Mouse (Mus musculus) embryonic facial prominence, embryonic 13.5 days (tissue): Measurements from ENCODE around the gene Zcwpw1. TPM values are rescaled to one million over a fixed set of nuclear protein-coding genes. Genes with fewer than 3 reads are reported as not detected.

ENCODE experiments used
- ATAC-seq: fragments of 200-750 bp; cut with Nextera tagmentation; 2 replicates; pipeline ENCODE4 v1.8.0; 2017; ENCODE audit warnings: low read depth; ENCODE audit not compliant: insufficient number of reproducible peaks, insufficient read depth, low FRiP score, low TSS enrichment
- H3K27ac ChIP-seq: fragments of 300-500 bp; sonication (generic); 2 replicates; pipeline ENCODE4 v1.5.1; 2015; ENCODE audit warnings: moderate library complexity, mild to moderate bottlenecking, inconsistent platforms
- H3K27me3 ChIP-seq: fragments of 300-500 bp; sonication (generic); 2 replicates; pipeline ENCODE4 v1.6.1; 2015; ENCODE audit warnings: mild to moderate bottlenecking, inconsistent platforms
- H3K36me3 ChIP-seq: fragments of 300-500 bp; sonication (generic); 2 replicates; pipeline ENCODE4 v1.6.1; 2015; ENCODE audit warnings: mild to moderate bottlenecking, inconsistent platforms
- H3K4me1 ChIP-seq: fragments of 300-500 bp; sonication (generic); 2 replicates; pipeline ENCODE4 v1.6.1; 2015; ENCODE audit warnings: inconsistent platforms
- H3K4me2 ChIP-seq: fragments of 300-500 bp; sonication (generic); 2 replicates; pipeline ENCODE4 v1.6.1; 2015; ENCODE audit warnings: moderate library complexity, mild to moderate bottlenecking, inconsistent platforms
- H3K4me3 ChIP-seq: fragments of 300-500 bp; sonication (generic); 2 replicates; pipeline ENCODE4 v1.5.1; 2015; ENCODE audit warnings: mild to moderate bottlenecking, inconsistent platforms
- H3K9ac ChIP-seq: fragments of 300-500 bp; sonication (generic); 2 replicates; pipeline ENCODE4 v1.6.1; 2015; ENCODE audit warnings: mild to moderate bottlenecking, inconsistent platforms
- H3K9me3 ChIP-seq: fragments of 300-500 bp; sonication (generic); 2 replicates; pipeline ENCODE4 v1.6.1; 2016; ENCODE audit warnings: inconsistent platforms
- WGBS: fragments of 180-500 bp; shearing (Covaris S2); methylation state at CpG from one replicate; pipeline ENCODE4 v1.1.7; 2015; ENCODE audit warnings: mixed read lengths; 5-methylcytosine and 5-hydroxymethylcytosine counted together
- polyA plus RNA-seq: library from polyadenylated mRNA; unstranded; fragments of >200 nt; fragmentation: Nextera tagmentation; extraction: Ambion mirVana; gene quantifications from 2 replicates; pipeline ENCODE4 v1.2.1, GENCODE M21; 2015

Zcwpw1 gene
- polyA plus RNA-seq, 1 experiment from 2014 or later: 36.1 TPM

DNA sequence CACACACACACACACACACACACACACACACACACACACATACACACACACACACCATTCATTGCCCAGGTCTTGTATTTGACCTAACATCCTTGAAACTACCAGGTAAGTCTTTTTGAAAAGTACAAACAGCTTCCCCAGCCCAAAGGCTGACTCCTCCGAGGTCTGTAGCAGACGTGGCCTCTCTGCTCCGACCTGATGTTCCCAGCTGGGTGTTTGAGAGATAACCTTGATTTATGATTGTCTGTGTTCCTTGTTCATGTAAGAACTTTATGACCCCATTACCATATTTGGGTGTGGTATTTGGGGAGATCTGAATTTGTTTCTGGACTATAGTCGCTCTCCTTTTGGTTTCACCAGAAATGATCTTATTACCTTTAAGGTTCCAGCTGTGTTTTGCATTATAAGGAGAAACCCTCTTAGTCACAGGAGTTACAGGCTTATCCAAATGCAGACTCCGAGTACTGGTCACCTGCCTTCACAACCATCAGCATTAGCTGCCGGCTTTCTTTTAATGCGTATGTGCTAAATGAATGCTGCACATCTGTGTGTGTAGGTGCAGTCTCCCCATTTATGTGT lies 10.2 kb upstream of the Zcwpw1 start:
- H3K9ac ChIP-seq: no peak overlapping the region
- peaks cover 24% of the 10 kb centered on the region for H3K36me3 ChIP-seq
- 85% methylated on average over 7 of the region's 7 CpGs for WGBS
- no peaks in the 10 kb centered on the region for H3K9me3 ChIP-seq
- peaks cover 26% of the 10 kb centered on the region for H3K4me1 ChIP-seq
- no peak overlapping the region for H3K27ac ChIP-seq
- H3K4me3 ChIP-seq: no peak overlapping the region
- no peak for ATAC-seq
- no peaks in the 10 kb centered on the region for H3K27me3 ChIP-seq
- no peak overlapping the region for H3K4me2 ChIP-seq

DNA sequence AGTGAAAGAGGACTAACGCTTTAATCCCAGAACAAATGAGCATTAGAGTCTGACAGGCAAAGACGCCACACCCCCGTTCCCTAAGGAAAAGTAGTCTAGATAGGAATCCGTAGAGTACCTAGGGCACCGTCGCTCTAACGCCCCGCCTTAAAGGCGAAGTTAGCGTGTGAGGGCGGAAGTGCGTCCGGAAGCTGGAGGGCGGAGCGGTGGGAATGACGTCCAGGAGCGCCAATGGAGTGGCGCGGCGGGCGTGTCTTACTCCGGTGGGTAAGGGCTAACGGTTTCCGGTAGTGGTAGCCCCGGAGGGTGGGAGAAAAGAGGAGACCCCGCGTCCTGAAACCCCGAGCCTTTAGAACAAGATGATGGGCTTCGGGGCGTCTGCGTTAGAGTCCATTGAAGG lies 9.0 kb upstream of the Zcwpw1 start, which contains the start of gene Ppp1r35:
TSS of gene Ppp1r35 (plus strand) at position 215 of the 400 bp plus-strand sequence.
- H3K27ac ChIP-seq: peak within 1 kb of the TSS; percentile 90
- H3K4me3 ChIP-seq: peak within 1 kb of the TSS; percentile 99
- no peaks in the 10 kb centered on the region for H3K9me3 ChIP-seq
- H3K36me3 ChIP-seq: peaks cover 37% of the 10 kb centered on the region
- WGBS: under 1% methylated on average over 31 of the region's 31 CpGs
- peak within 1 kb of the TSS; percentile 97 for H3K9ac ChIP-seq
- peaks cover 39% of the 10 kb centered on the region for H3K4me1 ChIP-seq
- ATAC-seq: peak; percentile 88
- peak within 1 kb of the TSS; percentile 96 for H3K4me2 ChIP-seq
- no peaks in the 10 kb centered on the region for H3K27me3 ChIP-seq

DNA sequence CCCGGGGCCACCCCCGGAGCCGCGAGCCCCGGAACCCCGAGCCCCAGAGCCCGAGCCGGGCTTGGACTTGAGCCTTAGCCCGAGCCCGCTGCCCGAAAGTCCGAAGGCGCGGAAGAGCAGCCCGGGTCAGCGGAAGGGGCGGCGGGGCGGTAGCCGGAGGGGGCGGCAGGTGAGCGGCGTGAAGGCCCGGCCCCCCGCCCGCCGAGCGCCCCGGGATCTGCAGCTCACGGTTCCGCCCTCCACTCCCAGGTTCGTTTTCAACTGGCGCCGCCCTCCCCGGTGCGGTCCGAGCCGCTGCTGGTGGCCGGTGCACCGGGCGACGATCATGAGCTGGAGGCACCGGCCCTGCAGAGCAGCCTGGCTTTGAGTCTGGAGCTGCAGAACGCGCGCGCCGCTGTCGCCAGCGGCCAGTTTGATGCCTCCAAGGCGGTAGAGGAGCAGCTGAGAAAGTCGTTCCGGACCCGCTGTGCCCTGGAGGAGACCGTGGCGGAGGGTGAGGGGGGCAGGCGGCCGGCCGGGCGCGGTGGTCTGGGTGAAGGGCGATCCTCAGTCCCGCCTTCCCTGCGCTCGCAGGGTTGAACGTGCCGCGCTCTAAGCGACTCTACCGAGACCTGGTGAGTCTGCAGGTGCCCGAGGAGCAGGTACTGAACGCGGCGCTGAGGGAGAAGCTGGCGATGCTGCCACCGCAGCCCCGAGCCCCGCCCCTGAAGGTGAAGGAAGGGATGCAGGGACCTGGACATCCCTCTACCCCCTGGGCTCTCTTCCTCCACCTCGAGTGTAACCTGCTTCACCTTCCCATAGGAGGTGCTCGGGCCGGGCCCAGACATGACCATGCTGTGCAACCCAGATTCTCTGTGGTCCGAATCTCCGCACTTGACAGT lies 8.3 kb upstream of the Zcwpw1 start:
- Histone ChIP-seq H3K4me3 (peak overlapping the region; percentile 99), H3K4me1 (peaks cover 45% of the 10 kb centered on the region), H3K27me3 (no peaks in the 10 kb centered on the region), H3K27ac (peak overlapping the region; percentile 90), H3K9ac (peak overlapping the region; percentile 97), H3K36me3 (peaks cover 43% of the 10 kb centered on the region), H3K4me2 (peak overlapping the region; percentile 96), H3K9me3 (no peaks in the 10 kb centered on the region)
- ATAC-seq: no peak
- under 1% methylated on average over 82 of the region's 83 CpGs for WGBS

DNA sequence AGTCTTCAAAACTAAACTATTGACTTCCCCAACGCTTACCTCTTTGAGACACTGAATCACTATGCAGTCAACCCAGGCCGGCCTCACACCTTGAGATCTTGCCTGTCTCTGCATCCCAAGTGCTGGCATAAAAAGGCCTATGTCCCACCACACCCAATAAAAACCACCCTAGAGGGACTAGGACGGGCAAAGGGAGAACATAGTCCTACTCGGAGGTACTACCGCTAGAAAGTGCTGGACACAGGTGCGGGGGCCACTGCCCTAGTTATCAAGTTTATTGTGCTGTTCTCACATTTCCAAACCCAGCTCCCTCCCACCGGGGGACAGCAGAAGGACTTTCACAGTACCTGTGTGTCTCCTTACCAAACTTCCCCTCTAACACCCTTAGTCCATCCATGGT lies 5.9 kb upstream of the Zcwpw1 start:
- Histone ChIP-seq H3K27ac (no peak overlapping the region), H3K9me3 (no peaks in the 10 kb centered on the region), H3K4me3 (no peak overlapping the region), H3K4me2 (no peak overlapping the region), H3K27me3 (no peaks in the 10 kb centered on the region), H3K4me1 (peaks cover 52% of the 10 kb centered on the region), H3K36me3 (peaks cover 51% of the 10 kb centered on the region), H3K9ac (no peak overlapping the region)
- 96% methylated on average over 7 of the region's 7 CpGs for WGBS
- no peak for ATAC-seq

DNA sequence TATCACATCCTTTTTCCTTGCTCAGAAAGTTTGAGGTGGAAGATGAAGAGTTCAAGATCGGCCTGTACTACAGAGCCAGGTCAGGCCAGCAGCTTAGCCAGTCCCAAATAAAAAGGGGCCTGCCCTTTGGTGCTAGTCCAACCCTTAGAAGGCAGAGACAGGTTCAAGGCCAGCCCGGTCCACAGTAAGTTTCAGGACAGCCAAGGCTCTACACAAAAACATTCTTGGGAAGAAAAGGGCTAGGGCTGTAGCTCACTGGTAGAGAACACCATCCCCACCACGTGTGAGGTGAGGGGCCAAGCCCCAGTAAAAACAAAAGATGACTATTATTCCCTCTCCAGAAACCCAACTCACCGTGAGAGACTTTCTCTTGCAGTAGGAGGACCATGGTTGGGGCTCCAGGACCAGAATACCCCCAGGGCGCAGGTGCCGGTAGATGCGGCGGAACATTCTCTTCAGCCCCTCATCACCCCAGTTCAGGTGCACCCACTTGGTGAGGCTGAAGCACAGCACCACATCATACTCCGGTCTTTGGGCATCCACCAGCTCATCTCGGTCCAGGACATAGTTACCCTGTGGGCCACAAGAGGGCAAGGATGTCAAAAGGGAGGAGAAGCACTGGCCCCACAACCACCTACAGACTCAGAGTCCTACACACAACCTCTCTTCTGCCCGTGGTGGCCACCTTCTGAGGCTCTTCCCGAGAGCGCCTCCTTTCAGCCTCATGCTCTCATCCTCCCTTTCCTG lies 4.6 kb upstream of the Zcwpw1 start:
- Histone ChIP-seq H3K4me2 (peak overlapping the region; percentile 94), H3K36me3 (peaks cover 51% of the 10 kb centered on the region), H3K9me3 (no peaks in the 10 kb centered on the region), H3K9ac (peak overlapping the region; percentile 97), H3K27ac (no peak overlapping the region; the same call in 1 of the 2 replicates), H3K27me3 (no peaks in the 10 kb centered on the region), H3K4me3 (peak overlapping the region; percentile 89), H3K4me1 (peaks cover 53% of the 10 kb centered on the region)
- ATAC-seq: no peak
- WGBS: 81% methylated on average over 13 of the region's 13 CpGs

DNA sequence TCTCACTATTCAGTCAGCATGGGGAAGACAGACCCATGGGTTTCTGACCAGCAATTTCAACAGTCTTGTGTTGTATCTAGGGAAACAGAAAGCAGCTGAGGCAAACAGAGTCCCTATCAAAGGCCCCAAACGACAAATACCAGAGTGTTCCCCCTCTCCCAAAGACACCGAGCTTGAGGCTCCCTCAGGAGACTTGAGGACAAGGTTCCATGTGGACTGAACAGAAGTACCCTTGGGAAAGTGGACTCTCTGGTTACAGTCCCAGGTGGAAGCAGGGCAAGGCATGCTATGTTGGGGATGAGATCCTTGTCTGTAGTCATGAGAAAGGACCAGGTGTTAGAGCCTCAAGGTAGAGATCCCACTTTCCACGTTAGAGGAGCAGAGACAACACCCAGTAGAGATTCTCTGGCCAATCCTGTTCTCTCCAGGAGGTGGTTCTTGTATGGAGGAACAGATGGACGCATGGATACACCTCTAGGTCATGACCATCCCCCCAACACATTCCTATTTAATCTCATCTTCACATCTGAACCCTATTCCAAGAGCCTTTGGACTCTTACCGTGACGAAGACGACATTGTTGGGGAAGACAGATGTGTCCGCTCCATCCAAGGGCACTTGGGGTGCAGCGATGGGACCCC lies 3.6 kb upstream of the Zcwpw1 start:
- H3K27ac ChIP-seq: no peak overlapping the region
- H3K36me3 ChIP-seq: peaks cover 51% of the 10 kb centered on the region
- ATAC-seq: no peak
- no peaks in the 10 kb centered on the region for H3K27me3 ChIP-seq
- WGBS: 71% methylated on average over 9 of the region's 9 CpGs
- H3K4me2 ChIP-seq: peak overlapping the region; percentile 94
- peak overlapping the region; percentile 89 for H3K4me3 ChIP-seq
- no peaks in the 10 kb centered on the region for H3K9me3 ChIP-seq
- peaks cover 53% of the 10 kb centered on the region for H3K4me1 ChIP-seq
- H3K9ac ChIP-seq: peak overlapping the region; percentile 97

DNA sequence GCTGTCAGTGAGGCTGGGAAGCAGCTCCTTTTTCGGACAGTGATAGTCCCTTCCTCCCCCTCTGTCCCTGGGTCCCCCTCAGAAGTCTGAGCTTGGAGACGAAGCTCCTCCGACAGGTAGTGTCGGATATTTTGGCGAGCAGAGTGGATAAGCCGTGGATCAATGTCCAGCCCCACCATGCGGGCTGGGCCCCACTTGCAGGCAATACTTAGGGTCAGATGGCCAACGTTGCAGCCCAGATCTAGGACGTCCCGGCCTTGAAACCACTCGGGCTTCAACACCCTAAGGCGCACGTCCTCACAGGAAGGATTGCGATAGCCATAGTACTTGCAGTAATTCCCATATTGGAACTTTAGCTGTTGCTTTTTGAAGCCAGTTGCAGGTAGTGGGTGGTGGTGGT lies 3.1 kb upstream of the Zcwpw1 start:
- Histone ChIP-seq H3K4me2 (peak overlapping the region; percentile 94), H3K27me3 (no peaks in the 10 kb centered on the region), H3K36me3 (peaks cover 51% of the 10 kb centered on the region), H3K4me3 (peak overlapping the region; percentile 89), H3K9ac (peak overlapping the region; percentile 97), H3K9me3 (no peaks in the 10 kb centered on the region), H3K27ac (no peak overlapping the region), H3K4me1 (peaks cover 52% of the 10 kb centered on the region)
- 83% methylated on average over 14 of the region's 14 CpGs for whole genome bisulfite sequencing
- ATAC-seq: no peak

DNA sequence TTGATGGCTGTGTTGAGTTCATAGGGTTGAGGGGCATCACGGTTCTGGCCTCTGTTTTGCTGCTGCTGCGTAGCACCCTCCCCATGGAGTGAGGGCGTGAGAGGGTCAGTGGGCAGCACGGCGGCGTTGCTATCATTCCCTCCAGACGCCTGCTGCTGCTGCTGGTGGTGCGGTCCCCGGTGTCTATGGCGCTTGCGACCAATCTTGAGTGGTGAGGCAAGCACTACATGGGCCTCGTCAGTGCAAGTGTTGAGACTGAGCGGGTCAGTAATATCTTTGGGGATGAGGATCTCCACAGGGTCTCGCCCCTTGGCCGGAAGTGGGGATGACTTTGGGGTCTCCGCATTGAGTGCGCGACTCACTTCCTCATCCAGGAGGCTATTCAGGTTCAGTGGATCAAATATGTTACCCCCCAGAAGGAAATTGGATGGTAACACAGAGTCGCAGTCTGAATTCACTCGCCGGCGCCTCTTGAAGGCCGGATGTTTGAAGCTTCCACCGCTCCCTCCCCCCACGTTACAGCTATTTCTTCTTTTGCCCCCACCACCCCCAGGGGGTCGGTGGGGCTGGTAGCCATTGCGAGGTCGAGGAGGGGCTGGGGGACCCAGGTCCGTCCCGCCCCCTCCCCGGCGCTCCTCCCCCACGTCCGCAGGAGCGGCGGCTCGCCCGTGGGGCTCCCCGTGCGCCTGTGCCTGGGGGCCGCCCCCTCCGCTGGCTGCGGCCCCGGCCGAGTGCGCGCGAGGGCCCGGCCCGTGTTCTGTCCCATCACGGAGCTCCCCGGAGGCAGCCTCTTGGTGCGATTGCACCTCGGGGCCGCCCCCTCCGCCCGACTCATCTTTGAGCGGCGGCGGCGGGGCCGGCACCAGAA lies 2.2 kb upstream of the Zcwpw1 start:
- ATAC-seq: no peak
- Histone ChIP-seq H3K27ac (peak overlapping the region; percentile 98), H3K4me1 (peaks cover 43% of the 10 kb centered on the region), H3K9ac (peak overlapping the region; percentile 97), H3K27me3 (no peaks in the 10 kb centered on the region), H3K9me3 (no peaks in the 10 kb centered on the region), H3K36me3 (peaks cover 47% of the 10 kb centered on the region), H3K4me3 (peak overlapping the region; percentile 89), H3K4me2 (peak overlapping the region; percentile 94)
- WGBS: 4% methylated on average over 61 of the region's 62 CpGs

DNA sequence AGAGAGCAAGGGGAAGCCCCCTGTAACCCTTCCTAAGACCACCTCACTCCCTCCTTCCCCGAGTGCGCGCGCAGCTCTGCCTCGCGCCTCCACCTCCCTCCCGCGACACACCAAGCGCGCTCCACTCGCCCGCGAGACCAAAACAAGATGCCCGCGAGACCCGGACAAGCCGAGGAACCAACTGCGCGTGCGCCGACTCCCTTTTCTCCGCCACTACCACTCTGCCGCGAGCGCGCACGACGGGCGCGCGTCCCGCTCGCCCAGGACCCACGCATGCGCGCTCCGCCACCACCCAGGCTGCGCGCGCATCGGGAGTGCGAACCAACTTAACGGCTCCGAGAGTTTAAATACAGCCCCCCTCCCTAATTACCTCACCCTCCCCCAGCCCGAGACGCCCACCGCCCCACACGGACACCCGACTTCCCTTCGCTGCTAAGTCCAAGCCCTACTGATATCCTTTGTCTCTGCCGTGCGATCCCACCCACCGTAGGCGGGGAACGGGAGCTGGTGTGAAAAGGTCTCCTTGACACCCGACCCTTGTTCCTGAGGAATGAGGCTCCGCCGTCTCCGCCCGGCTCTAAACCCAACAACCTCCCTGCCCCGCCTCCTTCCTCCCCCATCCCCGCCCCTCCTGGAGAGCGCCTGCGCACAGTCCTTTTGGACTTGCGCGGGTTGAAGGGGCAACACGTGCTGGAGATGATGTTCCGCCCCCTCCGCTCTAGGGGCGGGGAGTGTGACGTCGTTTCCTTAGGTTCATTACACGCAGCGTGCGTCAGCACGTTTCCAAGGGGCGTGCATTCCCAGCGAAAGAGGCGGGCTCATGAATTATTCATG lies 1.3 kb upstream of the Zcwpw1 start:
- Histone ChIP-seq H3K27ac (peak overlapping the region; percentile 98), H3K9me3 (no peaks in the 10 kb centered on the region), H3K4me1 (peaks cover 40% of the 10 kb centered on the region), H3K36me3 (peaks cover 38% of the 10 kb centered on the region), H3K4me3 (peak overlapping the region; percentile 89), H3K4me2 (peak overlapping the region; percentile 94), H3K9ac (peak overlapping the region; percentile 97), H3K27me3 (no peaks in the 10 kb centered on the region)
- under 1% methylated on average over 77 of the region's 79 CpGs for WGBS
- peak; percentile 90 for ATAC-seq

DNA sequence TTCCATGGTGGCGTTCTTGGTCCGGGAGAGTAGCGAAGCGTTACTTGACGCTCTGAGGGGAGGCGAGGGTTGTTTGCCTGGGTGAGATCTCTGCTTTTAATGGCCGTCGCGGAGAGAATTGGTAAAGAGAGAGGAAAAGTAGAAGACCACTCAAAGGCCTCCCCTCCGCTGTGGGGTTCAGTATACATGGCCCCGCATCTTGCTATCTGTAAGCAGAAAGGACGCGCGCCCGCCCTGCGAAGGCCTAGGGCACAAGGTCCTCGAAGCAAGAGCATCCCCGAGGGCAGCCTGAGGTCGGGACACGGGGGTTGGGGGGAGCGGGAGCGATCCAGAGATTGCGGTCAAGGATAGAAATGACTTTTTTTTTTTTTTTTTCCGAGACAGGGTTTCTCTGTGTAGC lies 573 bp downstream of the Zcwpw1 start:
- Histone ChIP-seq H3K4me1 (peaks cover 27% of the 10 kb centered on the region), H3K36me3 (peaks cover 19% of the 10 kb centered on the region), H3K4me2 (peak overlapping the region; percentile 94), H3K27ac (no peak overlapping the region), H3K9me3 (no peaks in the 10 kb centered on the region), H3K9ac (peak overlapping the region; percentile 40; the same call in 1 of the 2 replicates), H3K4me3 (peak overlapping the region; percentile 89), H3K27me3 (no peaks in the 10 kb centered on the region)
- WGBS: 74% methylated on average over 24 of the region's 24 CpGs
- ATAC-seq: no peak
